ENCODE assay signal across 33 mouse cellular contexts in the genomic region with DNA sequence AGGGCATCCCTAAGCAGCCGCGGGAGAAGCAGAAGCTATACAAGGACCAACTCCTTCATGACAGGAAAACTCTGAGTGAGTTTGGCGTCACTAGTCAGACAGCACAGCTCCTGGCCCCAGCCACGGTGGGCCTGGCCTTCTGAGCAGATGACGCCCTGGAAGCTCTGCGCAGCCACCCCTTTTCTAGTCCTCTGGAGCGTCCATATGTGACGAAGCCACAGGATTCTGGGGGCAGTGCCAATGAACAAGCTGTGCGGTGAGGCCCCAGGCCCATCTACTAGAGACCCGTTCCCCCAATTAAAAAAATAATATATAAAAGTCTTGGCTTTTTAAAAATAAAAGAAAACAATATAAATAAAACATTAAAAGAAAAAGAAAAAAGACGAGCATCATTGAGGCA. TPM values are rescaled to one million over a fixed set of nuclear protein-coding genes. Genes with fewer than 3 reads are reported as not detected.
DNase-seq lines count a peak whose midpoint lies in the region; TF ChIP-seq lines count a peak whose summit lies in the region.
"Had no signal": no experiment of that assay in that cellular context is flagged by ENCODE, and none has a peak within 500 bp of the region (broad histone marks: within the 10 kb centered on the region; RNA-seq: fewer than 3 reads in every experiment).

No protein-coding gene starts in this region.

- H3K27me3 ChIP-seq in heart, embryonic 10.5 days (ENCODE audit: insufficient read depth, poor library complexity, severe bottlenecking) = no peaks in the 10 kb centered on the region
- H3K27me3 ChIP-seq: CH12.LX; embryonic facial prominence, embryonic 13.5 days; forebrain, embryonic 12.5 days; forebrain, embryonic 15.5 days; hindbrain, embryonic 12.5 days had no signal

- in situ Hi-C loops in ES-E14 (cut with MboI; ENCODE audit: low sequenced_read_pairs in 2 of 2, unreplicated experiment in 2 of 2) = no loop called here

- H3K9me3 ChIP-seq in heart, embryonic 10.5 days = peaks cover 5% of the 10 kb centered on the region; the same call in 1 of the 2 replicates
- H3K9me3 ChIP-seq in ES-E14 (ENCODE audit: control insufficient read depth, insufficient read depth, low read depth, low read length) = no peaks in the 10 kb centered on the region
- H3K9me3 ChIP-seq: forebrain, embryonic 15.5 days; hindbrain, embryonic 12.5 days had no signal

- no peaks in the 10 kb centered on the region for H3K4me1 ChIP-seq in heart, embryonic 10.5 days
- no peaks in the 10 kb centered on the region; a peak in 1 of 4 replicates for H3K4me1 ChIP-seq in ES-E14 (ENCODE audit: control insufficient read depth in 2 of 2, insufficient read depth in 2 of 2, low read length in 2 of 2, poor library complexity in 1 of 2)
- H3K4me1 ChIP-seq: embryonic facial prominence, embryonic 10.5 days; embryonic facial prominence, embryonic 13.5 days; forebrain, embryonic 12.5 days; forebrain, embryonic 15.5 days; hindbrain, embryonic 12.5 days had no signal

- DNase-seq in heart, adult 11 months = peak; percentile 62
- DNase-seq in heart, embryonic 10.5 days (ENCODE audit: low spot score) = no peak
- DNase-seq in left cerebral cortex, postnatal 4 days = peak; percentile 42
- no peak for DNase-seq in left cerebral cortex, adult 9 months (ENCODE audit: low spot score in 2 of 2)
- no peak for DNase-seq in ES-E14 (ENCODE audit: low read depth, low spot score)
- no peak for DNase-seq in ovary, postnatal 36 days (ENCODE audit: low spot score)
- DNase-seq: adrenal gland, postnatal 10 days; adrenal gland, postnatal 36 days; B cell, adult 2 months; cerebellum, adult 2 months; cerebellum, adult 9-11 months; cerebellum, postnatal 36 days; embryo, embryonic 11 days; gastrocnemius, postnatal 25 days; heart, adult 2 months; kidney, adult 18-20 months had no signal

- H3K9ac ChIP-seq in ES-E14 (ENCODE audit: insufficient read depth, low read depth, low read length, poor library complexity, severe bottlenecking) = 0 out of 2 replicates have a peak overlapping the region, but pooled peaks have one; percentile 10
- H3K9ac ChIP-seq: embryonic facial prominence, embryonic 13.5 days; forebrain, embryonic 12.5 days; forebrain, embryonic 15.5 days; hindbrain, embryonic 12.5 days had no signal

- H3K36me3 ChIP-seq in heart, embryonic 10.5 days = no peaks in the 10 kb centered on the region
- H3K36me3 ChIP-seq in ES-E14 (ENCODE audit: control insufficient read depth, insufficient read depth, low read length, poor library complexity, severe bottlenecking) = no peaks in the 10 kb centered on the region
- H3K36me3 ChIP-seq: embryonic facial prominence, embryonic 10.5 days; embryonic facial prominence, embryonic 13.5 days; forebrain, embryonic 12.5 days; forebrain, embryonic 15.5 days; hindbrain, embryonic 12.5 days had no signal

- no peak overlapping the region for H3K4me3 ChIP-seq in heart, embryonic 10.5 days
- peak overlapping the region; percentile 27 to 39; a peak in 1 of 4 replicates for H3K4me3 ChIP-seq in ES-E14 (ENCODE audit: insufficient read depth in 1 of 2, low read depth in 1 of 2, low read length in 2 of 2, poor library complexity in 1 of 2, severe bottlenecking in 1 of 2)
- H3K4me3 ChIP-seq: embryonic facial prominence, embryonic 10.5 days; embryonic facial prominence, embryonic 13.5 days; erythroblast, embryonic 14.5 days; forebrain, embryonic 12.5 days; forebrain, embryonic 15.5 days; heart, adult 2 months; hindbrain, embryonic 12.5 days had no signal

- 84% methylated on average over 11 of the region's 11 CpGs for WGBS in heart, embryonic 10.5 days

- intact Hi-C loops in left cerebral cortex, postnatal 4 days (cut with DNase I) = no loop called here

- no peak overlapping the region for H3K27ac ChIP-seq in heart, embryonic 10.5 days
- no peak overlapping the region for H3K27ac ChIP-seq in ES-E14 (ENCODE audit: insufficient read depth, low read depth, low read length, poor library complexity, severe bottlenecking)
- H3K27ac ChIP-seq: embryonic facial prominence, embryonic 10.5 days; embryonic facial prominence, embryonic 13.5 days; forebrain, embryonic 12.5 days; forebrain, embryonic 15.5 days; heart, adult 2 months; hindbrain, embryonic 12.5 days had no signal

TF ChIP-seq in ES-E14, 5 proteins besides CTCF, POLR2A, EP300 and RAD21:
- no peak for TF ChIP-seq MAFK (IDR thresholded peaks at IDR 0.05; ENCODE audit: insufficient read depth, low read depth, low read length)
- no peak for TF ChIP-seq CHD2 (IDR thresholded peaks at IDR 0.05; ENCODE audit: low read depth, low read length)
- TF ChIP-seq HCFC1 (IDR thresholded peaks at IDR 0.05; ENCODE audit: borderline replicate concordance, insufficient read depth, low read length) = no peak
TF ChIP-seq in ES-E14: peak in this region for 0.

RNA-seq across cellular contexts. Expression of a gene that starts 7.9 kb away (rescaled TPM):
- not detected in 2 replicates for polyA plus RNA-seq in heart, embryonic 10.5 days (2016; fragmentation: Nextera tagmentation; extraction: Ambion mirVana)
- total RNA-seq in left cerebral cortex, postnatal 4 days (2021) = not detected
- not detected in 2 replicates for total RNA-seq in ES-E14 (2012; rRNA removed)
- total RNA-seq: adrenal gland, adult 18-20 months; adrenal gland, postnatal 10 days; adrenal gland, postnatal 36 days; CH12.LX; gastrocnemius, adult 8-10 months; gastrocnemius, postnatal 25 days; heart, adult 2 months; heart, postnatal 25 days; hematopoietic stem cell, adult 5-6 weeks had no signal
- polyA plus RNA-seq: cerebellum, adult 2 months; cortical plate, adult 2 months; embryonic facial prominence, embryonic 10.5 days; embryonic facial prominence, embryonic 13.5 days; erythroblast, embryonic 14.5 days; forebrain, embryonic 12.5 days; forebrain, embryonic 15.5 days; heart, adult 2 months; heart, embryonic 11.5 days; heart, embryonic 14.5 days; heart, postnatal 0 days; hindbrain, embryonic 12.5 days; hindbrain, embryonic 16.5 days; inflammation-experienced regulatory T-cells, adult 6 months had no signal

RNA-seq across cellular contexts. Expression of a gene that starts 17.1 kb away (rescaled TPM):
- polyA plus RNA-seq in heart, embryonic 10.5 days (2016; fragmentation: Nextera tagmentation; extraction: Ambion mirVana) = 8.3 and 9.0 TPM in 2 replicates
- 10 to 100 TPM; 12.3 to 14.8 TPM for total RNA-seq in left cerebral cortex, postnatal 4 days (2021)
- total RNA-seq in ES-E14 (2012; rRNA removed) = 6.6 and 10.3 TPM in 2 replicates

RNA-seq across cellular contexts. Expression of a gene that starts 32.8 kb away (rescaled TPM):
- polyA plus RNA-seq in heart, embryonic 10.5 days (2016; fragmentation: Nextera tagmentation; extraction: Ambion mirVana) = 14.4 and 15.6 TPM in 2 replicates
- 1 to 10 TPM; 7.8 to 9.0 TPM for total RNA-seq in left cerebral cortex, postnatal 4 days (2021)
- total RNA-seq in ES-E14 (2012; rRNA removed) = 7.1 and 10.6 TPM in 2 replicates

RNA-seq across cellular contexts. Expression of a gene that starts 55.7 kb away (rescaled TPM):
- polyA plus RNA-seq in heart, embryonic 10.5 days (2016; fragmentation: Nextera tagmentation; extraction: Ambion mirVana) = 198 and 215 TPM in 2 replicates
- 100 to 1,000 TPM; 126 to 142 TPM for total RNA-seq in left cerebral cortex, postnatal 4 days (2021)
- 44.9 and 54.3 TPM in 2 replicates for total RNA-seq in ES-E14 (2012; rRNA removed)

Comparison
In these comparisons a context has a peak if more than half of its experiments do, and no peak if none do; other contexts are left out.
1. DNase-seq: peak in heart, adult 11 months (single experiment) and left cerebral cortex, postnatal 4 days (single experiment); none in heart, embryonic 10.5 days (single experiment), left cerebral cortex, adult 9 months (0 of 2), ES-E14 (single experiment) and ovary, postnatal 36 days (single experiment).